Mouse (Mus musculus) cerebellum, postnatal 14 days (tissue): ENCODE data around the gene Vmn2r15.

ENCODE experiments used
- DNase-seq, 2 experiments: peaks; one replicate each; pipeline ENCODE4 v3.0.0; 2021; ENCODE audit warnings: mixed read lengths in 2 of 2

Vmn2r15 gene

GRCm38 (mm10) chr5:109297544-109297943, at the start of gene Vmn2r15:
Vmn2r15 (minus strand) TSS chr5:109297644.
- no peak for DNase-seq

GRCm38 (mm10) chr5:109329862-109330261, 32.4 kb upstream of the Vmn2r15 start, which contains the start of gene Vmn2r16:
Vmn2r16 (plus strand) TSS chr5:109330162.
- no peak for DNase-seq

- no peak for DNase-seq
Observed at GRCm38 (mm10) chr5:109294655-109295054, 2.8 kb downstream of the Vmn2r15 start.
